Mouse (Mus musculus) liver, embryonic 14.5 days (tissue): ENCODE results near the gene Ptprt. TPM values are rescaled to one million over a fixed set of nuclear protein-coding genes. Genes with fewer than 3 reads are reported as not detected.

Experiments used
- ATAC-seq: fragments of 200-750 bp; cut with Nextera tagmentation; 2 replicates; pipeline ENCODE4 v1.8.0; 2017; ENCODE audit warnings: moderate number of reproducible peaks, mild to moderate bottlenecking, moderate library complexity; ENCODE audit not compliant: insufficient read depth
- DNase-seq, 3 experiments: peaks; one replicate each; pipeline ENCODE4 v3.0.0-alpha.2; 2012 to 2013; ENCODE audit warnings: low read depth in 3 of 3, low spot score in 3 of 3
- H3K27ac ChIP-seq: fragments of 300-500 bp; sonication (generic); 2 replicates; pipeline ENCODE4 v1.5.1; 2014; ENCODE audit warnings: moderate library complexity, mild to moderate bottlenecking, control low read depth, inconsistent platforms
- H3K27me3 ChIP-seq: fragments of 300-500 bp; sonication (generic); 2 replicates; pipeline ENCODE4 v1.6.1; 2014; ENCODE audit warnings: mild to moderate bottlenecking, low read length, moderate library complexity; ENCODE audit not compliant: control insufficient read depth, insufficient read depth
- H3K36me3 ChIP-seq: fragments of 300-500 bp; sonication (generic); replicated peaks from 2 replicates; pipeline ENCODE4 v1.6.1; 2014; ENCODE audit warnings: low read depth; ENCODE audit not compliant: control insufficient read depth, insufficient read depth
- H3K4me1 ChIP-seq, 2 experiments: fragments of 200-500 bp in 1 of 2; fragments of 300-500 bp in 1 of 2; sonication (generic) in 1 of 2; replicated peaks; 2 replicates each; pipeline ENCODE4 v1.6.1; 2012 to 2014; ENCODE audit warnings: antibody characterized with exemption in 1 of 2, inconsistent platforms in 1 of 2, low read length in 1 of 2; ENCODE audit not compliant: control insufficient read depth in 2 of 2, insufficient read depth in 2 of 2
- H3K4me2 ChIP-seq: fragments of 300-500 bp; sonication (generic); 2 replicates; pipeline ENCODE4 v1.6.1; 2014; ENCODE audit warnings: low read depth, mild to moderate bottlenecking, control low read depth, moderate library complexity
- H3K4me3 ChIP-seq, 2 experiments: fragments of 200-500 bp in 1 of 2; fragments of 300-500 bp in 1 of 2; sonication (generic) in 1 of 2; 2 replicates each; pipeline ENCODE4 v1.5.1; 2012 to 2014; ENCODE audit warnings: low read depth in 2 of 2, low read length in 2 of 2, mild to moderate bottlenecking in 2 of 2, control low read depth in 1 of 2, inconsistent platforms in 1 of 2, moderate library complexity in 1 of 2; ENCODE audit not compliant: insufficient read depth in 1 of 2
- H3K9ac ChIP-seq: fragments of 300-500 bp; sonication (generic); replicated peaks from 2 replicates; pipeline ENCODE4 v1.6.1; 2014; ENCODE audit warnings: mild to moderate bottlenecking, control low read depth, moderate library complexity
- H3K9me3 ChIP-seq: fragments of 300-500 bp; sonication (generic); 2 replicates; pipeline ENCODE4 v1.6.1; 2016; ENCODE audit warnings: low read length, mixed read lengths; ENCODE audit not compliant: control insufficient read depth
- CTCF ChIP-seq: IDR thresholded peaks from 2 replicates; pipeline ENCODE4 v1.5.1; 2016; ENCODE audit warnings: antibody characterized with exemption, low read depth, control low read depth
- EP300 ChIP-seq: IDR thresholded peaks from 2 replicates; pipeline ENCODE4 v1.6.1; 2016; ENCODE audit warnings: antibody characterized with exemption, low read depth
- WGBS: fragments of 180-500 bp; shearing (Covaris S2); extraction: QIAGEN DNeasy Blood & Tissue Kit; methylation state at CpG from one replicate; pipeline ENCODE4 v1.1.7; 2014; ENCODE audit not compliant: insufficient replicate concordance; 5-methylcytosine and 5-hydroxymethylcytosine counted together
- polyA plus RNA-seq, 2 experiments: library from polyadenylated mRNA; depleted of rRNA in 1 of 2; stranded (reverse) in 1 of 2; unstranded in 1 of 2; fragments of >200 nt; fragmentation: Nextera tagmentation in 1 of 2; extraction: Ambion mirVana in 1 of 2; gene quantifications; 2 replicates each; pipeline versions ENCODE4 v1.2.1 to v1.2.3; 2012 to 2014

Gene Ptprt
- polyA plus RNA-seq, 2 experiments, result 0.07 TPM; not detected in 1

DNA sequence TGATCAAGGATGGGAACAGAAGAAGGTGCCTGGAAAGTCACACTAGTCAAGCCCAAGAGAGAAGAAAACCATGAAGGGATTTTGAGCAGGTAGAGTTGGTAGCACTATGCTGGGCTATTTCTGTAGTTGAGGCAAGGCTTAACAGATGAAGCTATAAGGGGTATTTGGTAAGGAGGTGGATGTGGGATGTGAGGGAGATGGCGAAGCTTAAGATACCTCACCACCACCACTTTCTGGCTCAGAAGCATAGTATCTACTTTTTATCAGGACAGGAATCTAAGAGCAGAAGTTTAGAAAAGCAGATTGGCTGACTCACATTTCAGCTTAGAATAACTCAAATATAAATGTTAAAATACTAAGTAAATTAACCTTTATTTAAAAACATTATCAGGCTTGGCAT, 802.1 kb downstream of the Ptprt start:
- WGBS, result 58% methylated on average over 1 of the region's 1 CpGs
- ATAC-seq, result no peak
- no peak for DNase-seq
- Histone ChIP-seq H3K9me3 (no peaks in the 10 kb centered on the region), H3K27me3 (no peaks in the 10 kb centered on the region), H3K4me3 (no peak overlapping the region), H3K4me1 (no peaks in the 10 kb centered on the region), H3K27ac (no peak overlapping the region), H3K4me2 (no peak overlapping the region), H3K36me3 (no peaks in the 10 kb centered on the region), H3K9ac (no peak overlapping the region)
- TF ChIP-seq CTCF, result no peak
- no peak for TF ChIP-seq EP300

DNA sequence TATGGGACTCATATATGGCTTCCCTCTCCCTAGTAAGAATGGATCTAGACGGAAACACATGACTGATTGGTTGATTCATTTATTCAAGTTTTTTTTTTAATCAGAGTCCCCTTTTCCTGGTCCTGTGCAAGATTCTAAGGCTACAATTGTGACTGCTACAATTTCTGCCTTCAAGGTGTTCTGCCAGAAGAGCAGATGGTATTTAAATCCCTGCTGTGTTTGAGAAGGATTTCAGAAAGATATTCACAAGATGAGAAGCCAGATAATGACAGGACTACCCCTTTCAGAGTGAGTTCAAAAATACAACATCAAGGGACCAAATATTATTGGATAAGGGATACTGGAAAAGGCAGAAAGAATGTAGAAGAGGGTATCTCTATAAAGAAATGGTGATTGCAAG, 802.6 kb downstream of the Ptprt start:
- no peak overlapping the region for H3K27ac ChIP-seq
- no peaks in the 10 kb centered on the region for H3K27me3 ChIP-seq
- H3K36me3 ChIP-seq, result no peaks in the 10 kb centered on the region
- H3K4me2 ChIP-seq, result no peak overlapping the region
- H3K9me3 ChIP-seq, result no peaks in the 10 kb centered on the region
- TF ChIP-seq CTCF (no peak), EP300 (no peak)
- H3K4me3 ChIP-seq, result no peak overlapping the region
- no peak overlapping the region for H3K9ac ChIP-seq
- ATAC-seq (no peak), DNase-seq (no peak)
- 57% methylated on average over 1 of the region's 1 CpGs for WGBS
- H3K4me1 ChIP-seq, result no peaks in the 10 kb centered on the region

GRCm38 (mm10) chr2:161835001-161835400, 825.9 kb downstream of the Ptprt start:
- Histone ChIP-seq H3K27me3 (no peaks in the 10 kb centered on the region), H3K4me1 (no peaks in the 10 kb centered on the region), H3K27ac (no peak overlapping the region), H3K9ac (no peak overlapping the region), H3K4me2 (no peak overlapping the region), H3K36me3 (no peaks in the 10 kb centered on the region), H3K9me3 (no peaks in the 10 kb centered on the region), H3K4me3 (no peak overlapping the region)
- DNase-seq (no peak), ATAC-seq (no peak)
- TF ChIP-seq CTCF (no peak), EP300 (no peak)
- WGBS, result 59% methylated on average over 4 of the region's 4 CpGs

DNA sequence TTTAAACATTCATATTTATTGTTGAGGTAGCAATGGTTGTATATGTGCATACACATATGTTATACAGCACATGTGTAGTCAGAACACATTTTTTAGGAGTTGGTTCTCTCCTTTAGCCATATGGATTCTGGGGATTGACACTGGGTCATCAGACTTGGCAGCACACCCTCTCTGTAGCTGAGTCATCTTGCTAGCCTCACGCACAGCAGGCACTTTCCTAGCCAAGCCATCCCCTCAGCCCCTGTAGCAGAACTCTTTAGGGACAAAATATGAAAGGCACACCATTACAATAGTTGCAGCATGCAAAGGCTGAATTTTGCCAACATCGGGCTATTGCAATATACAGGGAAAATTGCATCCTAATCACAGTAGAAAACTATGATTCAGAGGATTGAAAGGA, 827.1 kb downstream of the Ptprt start:
- Histone ChIP-seq H3K27ac (no peak overlapping the region), H3K9ac (no peak overlapping the region), H3K27me3 (no peaks in the 10 kb centered on the region), H3K4me2 (no peak overlapping the region), H3K9me3 (no peaks in the 10 kb centered on the region), H3K36me3 (no peaks in the 10 kb centered on the region), H3K4me3 (no peak overlapping the region), H3K4me1 (no peaks in the 10 kb centered on the region)
- WGBS, result 61% methylated on average over 2 of the region's 2 CpGs
- no peak for TF ChIP-seq CTCF
- TF ChIP-seq EP300, result no peak
- ATAC-seq, result no peak
- no peak for DNase-seq

DNA sequence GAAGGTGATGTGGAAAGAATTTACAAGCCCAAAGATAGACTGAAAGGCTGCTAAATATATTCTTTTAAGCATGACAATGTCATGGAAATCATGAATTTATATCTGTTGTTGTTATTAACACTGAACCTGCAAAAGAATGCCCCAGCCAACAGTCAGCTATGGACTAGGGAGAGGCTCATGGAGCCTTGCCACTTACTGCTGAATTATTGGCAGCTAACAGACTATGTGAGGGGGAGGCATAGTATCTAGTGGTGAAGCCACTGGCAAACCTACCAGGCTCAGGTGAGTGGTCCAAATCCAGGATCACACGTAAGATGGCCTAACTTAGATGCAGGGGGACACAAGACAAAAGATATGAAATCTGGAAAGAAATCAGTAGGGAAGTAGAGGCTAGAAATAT, 847.6 kb downstream of the Ptprt start:
- H3K27ac ChIP-seq, result no peak overlapping the region
- WGBS, result 32% methylated on average over 1 of the region's 1 CpGs
- no peaks in the 10 kb centered on the region for H3K9me3 ChIP-seq
- no peaks in the 10 kb centered on the region for H3K27me3 ChIP-seq
- no peak overlapping the region for H3K4me2 ChIP-seq
- H3K4me1 ChIP-seq, result no peaks in the 10 kb centered on the region
- no peak overlapping the region for H3K4me3 ChIP-seq
- H3K9ac ChIP-seq, result no peak overlapping the region
- TF ChIP-seq CTCF (no peak), EP300 (no peak)
- no peak for ATAC-seq
- no peak for DNase-seq
- H3K36me3 ChIP-seq, result no peaks in the 10 kb centered on the region
